Mouse (Mus musculus): ENCODE measurements at regions not wholly inside any gene's neighbourhood (a gene's known extent, or its start where the extent isn't known, plus 50 kb on each side); places are given as distances from the start of the nearest gene placed in this dataset.

- no peaks in the 10 kb centered on the region for H3K36me3 ChIP-seq (ENCODE audit: insufficient read depth, low read length)
- DNase-seq (ENCODE audit: low spot score): no peak
- H3K4me1 ChIP-seq (ENCODE audit: insufficient read depth, low read length): no peaks in the 10 kb centered on the region
- no peak for ATAC-seq (ENCODE audit: low FRiP score)
- H3K4me2 ChIP-seq (ENCODE audit: low read depth, low read length, poor library complexity, severe bottlenecking): no peak overlapping the region
- H3K9ac ChIP-seq (replicated peaks; ENCODE audit: low read length, poor library complexity, severe bottlenecking): no peak overlapping the region
- 87% methylated on average over 2 of the region's 2 CpGs for WGBS
- no peak for TF ChIP-seq CTCF (IDR thresholded peaks at IDR 0.05)
- H3K4me3 ChIP-seq (ENCODE audit: low read depth, low read length): no peak overlapping the region
- H3K27me3 ChIP-seq (ENCODE audit: insufficient read depth, low read length): no peaks in the 10 kb centered on the region
- no peak overlapping the region for H3K27ac ChIP-seq (ENCODE audit: low read depth, low read length)
- no peaks in the 10 kb centered on the region for H3K9me3 ChIP-seq (ENCODE audit: low read length)
These were observed 264.9 kb downstream of the Bcl11a start for GRCm38 (mm10) chr11:24342732-24343131.

GRCm38 (mm10) chr11:24347225-24347624 is 269.4 kb downstream of the Bcl11a start:
- no peaks in the 10 kb centered on the region for H3K27me3 ChIP-seq (ENCODE audit: insufficient read depth, low read length)
- WGBS: 23% methylated on average over 12 of the region's 12 CpGs
- no peak overlapping the region for H3K4me2 ChIP-seq (ENCODE audit: low read depth, low read length, poor library complexity, severe bottlenecking)
- H3K9me3 ChIP-seq (ENCODE audit: low read length): no peaks in the 10 kb centered on the region
- DNase-seq (ENCODE audit: low spot score): peak; percentile 30
- no peak overlapping the region for H3K4me3 ChIP-seq (ENCODE audit: low read depth, low read length)
- TF ChIP-seq CTCF (IDR thresholded peaks at IDR 0.05): no peak
- ATAC-seq (ENCODE audit: low FRiP score): no peak
- no peak overlapping the region for H3K9ac ChIP-seq (replicated peaks; ENCODE audit: low read length, poor library complexity, severe bottlenecking)
- H3K27ac ChIP-seq (ENCODE audit: low read depth, low read length): no peak overlapping the region
- H3K4me1 ChIP-seq (ENCODE audit: insufficient read depth, low read length): peaks cover 4% of the 10 kb centered on the region; the same call in 1 of the 2 replicates
- no peaks in the 10 kb centered on the region for H3K36me3 ChIP-seq (ENCODE audit: insufficient read depth, low read length)

- DNase-seq (ENCODE audit: low spot score) (no peak), ATAC-seq (ENCODE audit: low FRiP score) (no peak)
- Histone ChIP-seq H3K4me3 (ENCODE audit: low read depth, low read length) (no peak overlapping the region), H3K4me2 (ENCODE audit: low read depth, low read length, poor library complexity, severe bottlenecking) (no peak overlapping the region), H3K27ac (ENCODE audit: low read depth, low read length) (no peak overlapping the region), H3K4me1 (ENCODE audit: insufficient read depth, low read length) (peaks cover 4% of the 10 kb centered on the region; the same call in 1 of the 2 replicates), H3K9me3 (ENCODE audit: low read length) (no peaks in the 10 kb centered on the region), H3K27me3 (ENCODE audit: insufficient read depth, low read length) (no peaks in the 10 kb centered on the region), H3K9ac (replicated peaks; ENCODE audit: low read length, poor library complexity, severe bottlenecking) (no peak overlapping the region), H3K36me3 (ENCODE audit: insufficient read depth, low read length) (no peaks in the 10 kb centered on the region)
- TF ChIP-seq CTCF (IDR thresholded peaks at IDR 0.05): no peak
- 66% methylated on average over 4 of the region's 4 CpGs for WGBS
These were observed 270.9 kb downstream of the Bcl11a start for GRCm38 (mm10) chr11:24348741-24349140.

DNA sequence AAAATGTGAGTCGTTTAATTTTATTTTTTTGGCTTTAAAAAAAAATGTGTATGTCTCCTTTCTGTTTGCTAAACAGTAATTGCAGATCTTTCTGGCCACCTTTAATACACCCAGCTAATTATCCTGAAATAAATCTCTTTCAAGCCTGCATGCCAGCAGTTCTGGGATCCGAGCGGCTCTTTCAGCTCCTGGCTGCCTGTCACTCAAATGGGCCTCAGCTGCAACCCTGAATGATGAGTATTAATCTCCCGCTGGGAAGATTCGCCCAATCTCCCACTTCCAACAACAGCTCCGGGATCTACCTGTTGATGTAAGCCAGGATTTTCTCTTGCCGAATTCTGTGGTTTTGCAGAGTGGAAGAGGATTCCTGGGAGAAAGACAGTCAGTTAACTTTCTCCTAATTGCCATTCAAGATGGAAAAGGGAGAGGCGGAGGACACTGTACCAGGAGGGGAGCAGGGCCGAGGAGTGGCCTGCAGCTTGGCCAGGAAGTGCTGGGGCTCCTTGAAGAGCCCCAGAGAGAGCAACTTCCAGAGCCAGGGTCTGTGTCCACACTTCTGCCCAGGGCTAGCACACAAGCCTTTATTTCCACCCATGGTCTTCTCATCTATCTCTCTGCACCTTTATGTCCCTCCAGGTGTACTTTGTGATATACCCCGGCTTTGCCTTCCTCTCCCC is 272.2 kb downstream of the Bcl11a start:
- Histone ChIP-seq H3K36me3 (ENCODE audit: insufficient read depth, low read length) (no peaks in the 10 kb centered on the region), H3K4me2 (ENCODE audit: low read depth, low read length, poor library complexity, severe bottlenecking) (no peak overlapping the region), H3K9me3 (ENCODE audit: low read length) (no peaks in the 10 kb centered on the region), H3K4me3 (ENCODE audit: low read depth, low read length) (no peak overlapping the region), H3K27ac (ENCODE audit: low read depth, low read length) (no peak overlapping the region), H3K4me1 (ENCODE audit: insufficient read depth, low read length) (peaks cover 4% of the 10 kb centered on the region; the same call in 1 of the 2 replicates), H3K9ac (replicated peaks; ENCODE audit: low read length, poor library complexity, severe bottlenecking) (no peak overlapping the region), H3K27me3 (ENCODE audit: insufficient read depth, low read length) (no peaks in the 10 kb centered on the region)
- ATAC-seq (ENCODE audit: low FRiP score): no peak
- TF ChIP-seq CTCF (IDR thresholded peaks at IDR 0.05): no peak
- 21% methylated on average over 10 of the region's 10 CpGs for WGBS
- no peak for DNase-seq (ENCODE audit: low spot score)

- Histone ChIP-seq H3K27ac (ENCODE audit: low read depth, low read length) (no peak overlapping the region), H3K9me3 (ENCODE audit: low read length) (no peaks in the 10 kb centered on the region), H3K27me3 (ENCODE audit: insufficient read depth, low read length) (no peaks in the 10 kb centered on the region), H3K4me2 (ENCODE audit: low read depth, low read length, poor library complexity, severe bottlenecking) (no peak overlapping the region), H3K4me3 (ENCODE audit: low read depth, low read length) (no peak overlapping the region), H3K9ac (replicated peaks; ENCODE audit: low read length, poor library complexity, severe bottlenecking) (no peak overlapping the region), H3K36me3 (ENCODE audit: insufficient read depth, low read length) (no peaks in the 10 kb centered on the region), H3K4me1 (ENCODE audit: insufficient read depth, low read length) (peaks cover 4% of the 10 kb centered on the region; the same call in 1 of the 2 replicates)
- ATAC-seq (ENCODE audit: low FRiP score): no peak
- whole genome bisulfite sequencing: 92% methylated on average over 4 of the region's 4 CpGs
- TF ChIP-seq CTCF (IDR thresholded peaks at IDR 0.05): no peak
- DNase-seq (ENCODE audit: low spot score): no peak
These were observed 273.0 kb downstream of the Bcl11a start for GRCm38 (mm10) chr11:24350839-24351238.

DNA sequence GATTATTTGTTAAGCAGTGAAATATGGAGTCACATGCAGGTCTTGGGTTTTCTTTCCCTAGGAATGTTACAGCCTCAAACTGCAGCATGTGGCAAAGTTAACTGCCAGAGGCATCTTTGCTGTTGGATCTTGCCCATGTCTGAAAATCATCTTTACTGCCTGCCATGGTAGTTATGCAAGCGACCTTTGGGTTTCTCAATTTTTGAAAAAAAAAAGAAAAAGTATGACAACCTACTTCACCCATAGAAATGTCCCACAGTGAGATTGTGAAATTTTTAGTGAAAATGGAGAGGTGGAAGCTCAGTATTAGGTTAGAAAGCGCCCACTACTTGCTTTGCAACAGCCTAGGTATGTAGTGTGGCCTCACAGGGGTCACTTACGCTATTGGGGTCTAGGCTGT is 274.2 kb downstream of the Bcl11a start:
- no peaks in the 10 kb centered on the region for H3K27me3 ChIP-seq (ENCODE audit: insufficient read depth, low read length)
- H3K4me3 ChIP-seq (ENCODE audit: low read depth, low read length): no peak overlapping the region
- H3K27ac ChIP-seq (ENCODE audit: low read depth, low read length): no peak overlapping the region
- H3K9me3 ChIP-seq (ENCODE audit: low read length): no peaks in the 10 kb centered on the region
- no peaks in the 10 kb centered on the region for H3K36me3 ChIP-seq (ENCODE audit: insufficient read depth, low read length)
- no peak overlapping the region for H3K4me2 ChIP-seq (ENCODE audit: low read depth, low read length, poor library complexity, severe bottlenecking)
- ATAC-seq (ENCODE audit: low FRiP score) (no peak), DNase-seq (ENCODE audit: low spot score) (no peak)
- H3K4me1 ChIP-seq (ENCODE audit: insufficient read depth, low read length): peaks cover 4% of the 10 kb centered on the region; the same call in 1 of the 2 replicates
- 96% methylated on average over 3 of the region's 3 CpGs for WGBS
- H3K9ac ChIP-seq (replicated peaks; ENCODE audit: low read length, poor library complexity, severe bottlenecking): no peak overlapping the region
- TF ChIP-seq CTCF (IDR thresholded peaks at IDR 0.05): no peak
